Mouse (Mus musculus) monocyte, adult 5-6 weeks (primary cell): ENCODE data around the gene Rps4x. TPM values are rescaled to one million over a fixed set of nuclear protein-coding genes. Genes with fewer than 3 reads are reported as not detected.

Experiments used
- ATAC-seq: fragments of 153-309, 156-312 bp; replicated peaks from 2 replicates; pipeline ENCODE4 v1.8.0; 2017; ENCODE audit warnings: mild to moderate bottlenecking; ENCODE audit not compliant: low TSS enrichment, insufficient number of reproducible peaks, severe bottlenecking, poor library complexity, low FRiP score
- total RNA-seq: library from RNA; stranded (forward); fragments of 200-1000, 200-491, 200-594 nt; gene quantifications from 3 replicates; pipeline ENCODE4 v1.2.3, GENCODE M21; 2017

Gene Rps4x
- total RNA-seq, 1 experiment from 2014 or later: 1,963 TPM

- no peak for ATAC-seq
Measured at GRCm38 (mm10) chrX:102141157-102141556, 48.0 kb downstream of the Rps4x start.

Other genes starting within 250 kb of the Rps4x start
- gene Rtl5, start 118.1 kb downstream of the Rps4x start, total RNA-seq: 1.6 to 3.7 TPM (median 2.1 TPM) in 3 replicates
- gene Pin4, start 69.9 kb downstream of the Rps4x start, total RNA-seq: 130 to 161 TPM (median 131 TPM) in 3 replicates
- 2.2 to 3.6 TPM (median 2.6 TPM) in 3 replicates for gene Ercc6l, start 32.3 kb downstream of the Rps4x start, total RNA-seq
- not detected in 3 replicates for gene Cited1, start 62.8 kb upstream of the Rps4x start, total RNA-seq